Mouse (Mus musculus) embryonic facial prominence, embryonic 10.5 days (tissue): Measurements from ENCODE around the gene Bod1. TPM values are rescaled to one million over a fixed set of nuclear protein-coding genes. Genes with fewer than 3 reads are reported as not detected.

ENCODE experiments used
- DNase-seq: peaks from one replicate; pipeline ENCODE4 v3.0.0-alpha.2; 2017; ENCODE audit warnings: low spot score
- H3K27ac ChIP-seq: fragments of 300-500 bp; sonication (generic); replicated peaks from 2 replicates; pipeline ENCODE4 v1.5.1; 2016; ENCODE audit warnings: mild to moderate bottlenecking
- H3K27me3 ChIP-seq: fragments of 300-500 bp; sonication (generic); replicated peaks from 2 replicates; pipeline ENCODE4 v1.6.1; 2016; ENCODE audit warnings: low read depth, mild to moderate bottlenecking; ENCODE audit not compliant: poor library complexity, severe bottlenecking
- H3K36me3 ChIP-seq: fragments of 300-500 bp; sonication (generic); replicated peaks from 2 replicates; pipeline ENCODE4 v1.6.1; 2016; ENCODE audit warnings: mild to moderate bottlenecking, moderate library complexity
- H3K4me1 ChIP-seq: fragments of 300-500 bp; sonication (generic); 2 replicates; pipeline ENCODE4 v1.6.1; 2016
- H3K4me3 ChIP-seq: fragments of 300-500 bp; sonication (generic); 2 replicates; pipeline ENCODE4 v1.5.1; 2016; ENCODE audit warnings: mild to moderate bottlenecking, moderate library complexity
- H3K9me3 ChIP-seq: fragments of 300-500 bp; sonication (generic); 2 replicates; pipeline ENCODE4 v1.6.1; 2016; ENCODE audit warnings: mild to moderate bottlenecking
- WGBS: fragments of 180-500 bp; shearing (Covaris S2); methylation state at CpG from one replicate; pipeline ENCODE4 v1.1.7; 2016; 5-methylcytosine and 5-hydroxymethylcytosine counted together
- polyA plus RNA-seq: library from polyadenylated mRNA; unstranded; fragments of >200 nt; fragmentation: Nextera tagmentation; extraction: Ambion mirVana; gene quantifications from 2 replicates; pipeline ENCODE4 v1.2.1, GENCODE M21; 2016

Gene Bod1
- polyA plus RNA-seq, 1 experiment from 2014 or later, result 113 TPM

- no peak overlapping the region for H3K27ac ChIP-seq
- no peaks in the 10 kb centered on the region for H3K4me1 ChIP-seq
- WGBS, result 73% methylated on average over 5 of the region's 5 CpGs
- no peak overlapping the region for H3K4me3 ChIP-seq
- peaks cover 74% of the 10 kb centered on the region for H3K36me3 ChIP-seq
- H3K9me3 ChIP-seq, result no peaks in the 10 kb centered on the region
- no peak for DNase-seq
- H3K27me3 ChIP-seq, result no peaks in the 10 kb centered on the region
Measured at GRCm38 (mm10) chr11:31662872-31663446, 8.7 kb downstream of the Bod1 start.

GRCm38 (mm10) chr11:31662214-31662613, 9.5 kb downstream of the Bod1 start:
- no peak overlapping the region for H3K27ac ChIP-seq
- 90% methylated on average over 7 of the region's 7 CpGs for WGBS
- H3K36me3 ChIP-seq, result peaks cover 67% of the 10 kb centered on the region
- DNase-seq, result no peak
- no peaks in the 10 kb centered on the region for H3K9me3 ChIP-seq
- H3K27me3 ChIP-seq, result no peaks in the 10 kb centered on the region
- H3K4me3 ChIP-seq, result no peak overlapping the region
- no peaks in the 10 kb centered on the region for H3K4me1 ChIP-seq

GRCm38 (mm10) chr11:31657806-31658175, 13.9 kb downstream of the Bod1 start:
- H3K4me1 ChIP-seq, result no peaks in the 10 kb centered on the region
- no peaks in the 10 kb centered on the region for H3K9me3 ChIP-seq
- H3K36me3 ChIP-seq, result peaks cover 22% of the 10 kb centered on the region
- H3K27ac ChIP-seq, result no peak overlapping the region
- no peak for DNase-seq
- H3K27me3 ChIP-seq, result no peaks in the 10 kb centered on the region
- no peak overlapping the region for H3K4me3 ChIP-seq

GRCm38 (mm10) chr11:31657168-31657805, 14.4 kb downstream of the Bod1 start:
- 77% methylated on average over 5 of the region's 5 CpGs for WGBS
- Histone ChIP-seq H3K9me3 (peaks cover 4% of the 10 kb centered on the region; the same call in 1 of the 2 replicates), H3K4me3 (no peak overlapping the region), H3K27me3 (no peaks in the 10 kb centered on the region), H3K4me1 (no peaks in the 10 kb centered on the region), H3K36me3 (peaks cover 17% of the 10 kb centered on the region), H3K27ac (no peak overlapping the region)
- DNase-seq, result no peak

- no peak overlapping the region for H3K4me3 ChIP-seq
- peaks cover 4% of the 10 kb centered on the region; the same call in 1 of the 2 replicates for H3K9me3 ChIP-seq
- H3K27ac ChIP-seq, result no peak overlapping the region
- DNase-seq, result no peak
- WGBS, result 63% methylated on average over 2 of the region's 2 CpGs
- H3K4me1 ChIP-seq, result peaks cover 4% of the 10 kb centered on the region; the same call in 1 of the 2 replicates
- H3K27me3 ChIP-seq, result no peaks in the 10 kb centered on the region
- no peaks in the 10 kb centered on the region for H3K36me3 ChIP-seq
Measured at GRCm38 (mm10) chr11:31649507-31649906, 22.2 kb downstream of the Bod1 start.

GRCm38 (mm10) chr11:31647268-31647667, 24.4 kb downstream of the Bod1 start:
- H3K4me1 ChIP-seq, result peaks cover 4% of the 10 kb centered on the region; the same call in 1 of the 2 replicates
- H3K4me3 ChIP-seq, result no peak overlapping the region
- no peaks in the 10 kb centered on the region for H3K9me3 ChIP-seq
- 86% methylated on average over 10 of the region's 10 CpGs for whole genome bisulfite sequencing
- no peaks in the 10 kb centered on the region for H3K36me3 ChIP-seq
- H3K27me3 ChIP-seq, result no peaks in the 10 kb centered on the region
- DNase-seq, result no peak
- no peak overlapping the region for H3K27ac ChIP-seq

- no peak for DNase-seq
- 85% methylated on average over 1 of the region's 1 CpGs for WGBS
- Histone ChIP-seq H3K9me3 (no peaks in the 10 kb centered on the region), H3K27ac (no peak overlapping the region), H3K4me1 (peaks cover 4% of the 10 kb centered on the region; the same call in 1 of the 2 replicates), H3K36me3 (no peaks in the 10 kb centered on the region), H3K27me3 (no peaks in the 10 kb centered on the region), H3K4me3 (no peak overlapping the region)
Measured at GRCm38 (mm10) chr11:31646571-31646970, 25.1 kb downstream of the Bod1 start.

- no peak overlapping the region for H3K4me3 ChIP-seq
- no peaks in the 10 kb centered on the region for H3K9me3 ChIP-seq
- no peak for DNase-seq
- no peaks in the 10 kb centered on the region for H3K36me3 ChIP-seq
- no peak overlapping the region for H3K27ac ChIP-seq
- H3K27me3 ChIP-seq, result no peaks in the 10 kb centered on the region
- no peaks in the 10 kb centered on the region for H3K4me1 ChIP-seq
- WGBS, result 66% methylated on average over 6 of the region's 6 CpGs
Measured at GRCm38 (mm10) chr11:31643120-31643519, 28.6 kb downstream of the Bod1 start.

GRCm38 (mm10) chr11:31641066-31641810, 30.4 kb downstream of the Bod1 start:
- WGBS, result 54% methylated on average over 3 of the region's 3 CpGs
- no peaks in the 10 kb centered on the region for H3K4me1 ChIP-seq
- H3K9me3 ChIP-seq, result no peaks in the 10 kb centered on the region
- H3K36me3 ChIP-seq, result no peaks in the 10 kb centered on the region
- no peak overlapping the region for H3K4me3 ChIP-seq
- H3K27me3 ChIP-seq, result no peaks in the 10 kb centered on the region
- no peak for DNase-seq
- H3K27ac ChIP-seq, result no peak overlapping the region

GRCm38 (mm10) chr11:31640187-31640586, 31.5 kb downstream of the Bod1 start:
- H3K4me1 ChIP-seq, result no peaks in the 10 kb centered on the region
- no peaks in the 10 kb centered on the region for H3K36me3 ChIP-seq
- no peaks in the 10 kb centered on the region for H3K9me3 ChIP-seq
- H3K27me3 ChIP-seq, result no peaks in the 10 kb centered on the region
- no peak overlapping the region for H3K27ac ChIP-seq
- DNase-seq, result no peak
- 75% methylated on average over 5 of the region's 5 CpGs for WGBS
- no peak overlapping the region for H3K4me3 ChIP-seq

- Histone ChIP-seq H3K27ac (no peak overlapping the region), H3K4me3 (no peak overlapping the region), H3K27me3 (no peaks in the 10 kb centered on the region), H3K36me3 (no peaks in the 10 kb centered on the region), H3K9me3 (no peaks in the 10 kb centered on the region), H3K4me1 (0 out of 2 replicates have a peak, but pooled peaks cover 2% of the 10 kb centered on the region)
- 26% methylated on average over 10 of the region's 10 CpGs for WGBS
- peak; percentile 84 for DNase-seq
Measured at GRCm38 (mm10) chr11:31637788-31638373, 33.8 kb downstream of the Bod1 start.

- no peak overlapping the region for H3K27ac ChIP-seq
- 85% methylated on average over 5 of the region's 5 CpGs for WGBS
- no peaks in the 10 kb centered on the region for H3K4me1 ChIP-seq
- H3K36me3 ChIP-seq, result no peaks in the 10 kb centered on the region
- no peak for DNase-seq
- H3K27me3 ChIP-seq, result no peaks in the 10 kb centered on the region
- H3K9me3 ChIP-seq, result no peaks in the 10 kb centered on the region
- no peak overlapping the region for H3K4me3 ChIP-seq
Measured at GRCm38 (mm10) chr11:31628700-31629099, 43.0 kb downstream of the Bod1 start.
